Mouse (Mus musculus) spleen, adult 2 months (tissue): ENCODE data around the gene Dmbt1.

Experiments
- CTCF ChIP-seq: fragments of 200-500 bp; IDR thresholded peaks from 2 replicates; pipeline ENCODE4 v1.5.1; 2011; ENCODE audit warnings: mild to moderate bottlenecking, inconsistent platforms; ENCODE audit not compliant: insufficient read depth, insufficient read length, insufficient replicate concordance; ENCODE audit errors: extremely low read depth
- POLR2A ChIP-seq: fragments of 200-500 bp; IDR thresholded peaks from 2 replicates; pipeline ENCODE4 v1.6.1; 2011; ENCODE audit warnings: low read depth, low read length, inconsistent platforms

DNA sequence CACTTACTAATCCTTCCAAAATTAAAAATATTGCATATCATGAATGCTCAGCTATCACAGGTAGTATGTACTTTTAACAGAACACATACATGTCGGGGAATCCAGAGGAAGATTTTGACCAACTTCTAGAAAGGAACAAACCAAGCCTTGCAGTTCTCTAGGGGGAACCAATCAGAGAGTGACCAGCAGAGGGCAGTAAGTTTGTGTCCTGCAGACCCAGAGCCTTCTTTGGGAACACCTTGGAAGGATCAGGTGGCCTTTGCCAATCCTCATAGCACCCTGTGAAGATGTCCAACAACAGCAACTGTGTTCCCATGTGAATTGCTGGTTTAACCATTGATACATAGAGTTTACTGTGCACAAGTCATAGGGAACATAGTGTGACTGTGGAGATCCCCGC is 30.7 kb downstream of the Dmbt1 start:
- TF ChIP-seq CTCF (no peak), POLR2A (no peak)
